Mouse (Mus musculus): Measurements from ENCODE around the gene Apoa1.
A peak's percentile ranks its signal among the peaks of the same experiment; 100 is the strongest.

The Apoa1 gene

DNA sequence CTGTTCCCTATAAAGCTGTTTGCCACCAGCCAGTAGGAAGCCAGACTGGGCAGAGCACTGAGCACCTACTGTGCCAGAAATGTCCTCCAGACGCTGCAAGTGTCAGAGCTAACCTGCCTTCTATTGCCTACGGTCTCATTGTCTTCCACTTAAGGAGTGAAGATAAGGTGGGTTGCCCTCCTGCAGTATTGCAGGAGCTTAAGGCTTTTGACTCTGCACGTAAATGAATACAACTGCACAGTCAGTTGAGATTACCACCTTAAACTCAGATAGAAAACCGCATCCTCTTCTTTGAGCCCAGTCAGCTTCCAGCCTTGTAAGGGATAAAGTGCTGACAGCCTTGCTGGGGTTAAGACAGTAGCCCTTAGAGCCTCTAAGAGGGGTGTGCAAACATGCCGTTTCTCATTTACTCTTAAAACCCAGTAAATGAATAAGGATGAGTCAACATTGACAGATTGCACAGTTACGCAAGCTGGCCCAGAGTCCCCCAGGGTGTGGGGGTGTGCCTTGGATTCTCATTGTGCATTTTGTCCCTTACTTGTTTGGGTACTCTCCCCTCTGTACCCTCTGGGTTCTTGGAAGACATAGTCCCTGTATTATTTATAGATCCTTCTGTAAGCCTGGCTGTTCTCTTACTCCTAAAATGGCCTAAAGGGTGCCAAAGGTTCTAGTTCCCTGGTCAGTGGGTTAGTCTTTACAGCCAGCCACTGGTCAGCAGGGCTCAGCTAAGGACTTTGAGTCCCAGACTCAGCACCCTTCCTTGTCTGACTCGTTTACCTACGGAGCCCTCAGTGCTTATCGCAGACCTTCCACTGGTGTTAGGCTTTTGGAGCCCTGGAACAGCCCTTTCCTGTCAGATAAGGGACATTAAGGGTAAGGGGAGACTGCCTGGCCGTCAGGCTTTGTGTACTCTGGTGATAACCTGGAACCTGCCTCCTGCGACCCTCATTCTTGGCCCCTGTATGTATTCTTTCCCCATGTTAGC lies 12.8 kb upstream of the Apoa1 start:
- peak; percentile 70; the same call in 1 of the 2 replicates for ATAC-seq (ENCODE audit: low TSS enrichment)

DNA sequence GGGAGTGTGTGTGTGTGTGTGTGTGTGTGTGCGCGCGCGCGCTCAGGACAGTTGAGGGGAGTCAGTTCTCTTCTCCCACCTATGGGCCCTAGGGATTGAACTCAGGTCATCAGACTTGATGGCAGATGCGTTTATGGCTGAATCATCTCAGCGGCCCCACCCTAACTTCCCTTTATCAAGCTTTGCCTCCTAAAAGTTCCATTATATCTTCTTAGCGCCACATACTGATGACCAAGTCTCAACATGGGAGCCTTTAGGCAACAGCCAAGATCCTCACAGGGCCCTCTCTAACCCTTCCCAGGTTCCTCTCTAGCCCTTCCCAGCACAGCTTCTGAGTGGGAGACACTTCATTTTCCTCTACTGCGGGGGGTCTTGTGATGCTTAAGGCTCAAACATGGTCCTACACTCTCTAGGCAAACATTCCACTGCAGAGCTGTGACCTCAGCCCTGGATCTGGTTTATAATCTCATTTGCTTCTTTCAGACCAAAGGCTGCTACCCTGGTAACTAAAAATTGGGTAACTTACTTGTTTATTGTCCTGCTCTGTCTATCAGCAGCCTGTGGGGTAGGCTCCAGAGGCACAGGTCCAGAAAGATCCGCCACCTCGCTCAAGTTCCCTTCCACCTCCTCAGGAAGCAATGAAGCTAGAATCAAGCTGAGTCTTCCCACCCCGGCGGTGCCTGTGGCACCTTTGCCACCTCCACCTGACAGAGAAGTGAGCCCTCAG lies 11.5 kb upstream of the Apoa1 start:
- no peak for ATAC-seq (ENCODE audit: low TSS enrichment)

DNA sequence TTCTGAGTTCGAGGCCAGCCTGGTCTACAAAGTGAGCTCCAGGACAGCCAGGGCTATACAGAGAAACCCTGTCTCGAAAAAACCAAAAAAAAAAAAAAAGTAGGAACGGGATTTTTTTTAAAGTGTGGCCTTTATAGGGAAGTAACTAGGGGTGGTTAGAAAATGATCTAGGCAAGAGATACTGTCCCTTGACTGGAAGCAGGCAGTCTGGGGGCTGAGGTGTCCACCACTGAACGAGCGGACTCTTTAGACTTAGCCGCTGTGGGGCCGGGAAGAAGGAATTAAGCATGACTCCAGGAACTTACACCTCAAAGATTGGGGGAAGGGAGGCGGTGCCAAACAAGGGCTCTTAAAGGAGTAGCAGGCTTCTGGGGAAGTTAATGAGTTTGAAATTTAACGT lies 10.2 kb upstream of the Apoa1 start:
- ATAC-seq (ENCODE audit: low TSS enrichment), result no peak

DNA sequence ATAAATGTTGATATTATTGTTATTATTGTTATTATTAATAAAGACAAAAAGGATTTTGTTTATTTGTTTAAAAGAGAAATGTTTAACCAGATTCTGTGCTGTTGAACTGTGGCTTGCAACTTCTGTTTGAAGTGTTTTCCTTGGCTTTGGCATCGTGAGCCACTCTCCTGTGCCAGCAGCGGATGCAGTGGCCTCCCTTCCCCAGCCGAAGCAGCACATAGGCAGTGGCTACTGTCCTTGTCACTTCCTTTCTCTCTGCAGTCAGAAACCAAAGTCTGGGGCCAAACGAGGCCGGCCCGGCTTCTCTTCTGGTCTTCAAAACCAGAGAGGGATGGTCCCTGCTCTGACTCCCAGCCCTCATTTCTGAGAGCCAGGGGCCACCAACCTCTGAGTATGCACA lies 5.3 kb upstream of the Apoa1 start:
- ATAC-seq (ENCODE audit: low TSS enrichment), result no peak

DNA sequence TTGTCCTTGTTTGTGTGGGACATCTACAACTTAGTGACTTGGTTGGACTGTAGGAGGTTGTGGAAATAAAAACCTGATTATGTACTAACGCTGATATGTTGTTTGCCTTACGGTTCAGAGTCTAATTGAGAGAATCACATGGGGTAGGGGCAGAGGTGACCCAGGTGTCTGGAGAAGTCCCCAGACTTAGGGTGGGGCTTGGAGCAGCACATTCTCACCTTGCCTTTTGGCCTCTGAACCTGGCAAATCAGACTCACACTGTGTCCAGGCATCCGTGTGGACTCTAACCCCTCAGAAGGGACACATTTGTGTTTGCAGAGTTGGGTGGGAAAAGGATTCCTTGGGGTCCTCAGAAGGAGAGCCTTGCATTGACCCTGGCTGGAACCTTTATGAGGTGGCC lies 4.3 kb upstream of the Apoa1 start:
- ATAC-seq (ENCODE audit: low TSS enrichment), result no peak

DNA sequence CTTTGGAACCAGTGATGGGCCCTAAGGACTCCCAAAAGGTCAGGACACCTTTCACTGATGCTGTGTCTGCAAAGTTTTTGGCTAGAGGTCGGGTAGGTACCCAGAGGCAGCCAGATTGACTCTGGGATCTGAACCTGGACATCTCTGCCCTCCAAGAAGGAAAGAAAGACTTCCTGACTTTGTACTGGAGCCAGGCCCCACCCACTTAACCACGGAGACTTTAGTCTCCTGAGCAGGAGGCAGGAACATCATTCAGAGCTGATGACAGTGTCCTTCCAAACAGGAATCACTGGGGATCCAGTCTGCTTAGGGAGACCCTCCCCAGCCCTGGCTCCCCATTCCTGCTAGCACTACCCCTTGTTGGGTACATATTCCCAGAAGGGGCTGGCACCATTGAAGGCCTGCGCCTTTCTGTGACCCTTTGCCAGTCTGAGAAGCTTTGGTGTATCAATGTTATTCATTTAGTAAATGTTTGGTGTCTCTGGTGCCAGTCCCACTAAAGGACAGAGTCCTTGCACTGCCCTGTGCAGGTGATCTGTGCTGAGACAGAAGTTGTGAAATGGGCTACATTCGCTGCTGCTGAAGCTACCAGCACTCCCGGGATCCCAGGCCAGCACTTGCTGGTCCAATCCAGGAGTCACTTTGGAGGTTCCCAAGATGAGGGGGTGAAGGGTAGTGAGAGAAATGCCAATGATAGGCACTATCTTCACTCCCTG lies 3.3 kb upstream of the Apoa1 start:
- ATAC-seq (ENCODE audit: low TSS enrichment), result no peak

DNA sequence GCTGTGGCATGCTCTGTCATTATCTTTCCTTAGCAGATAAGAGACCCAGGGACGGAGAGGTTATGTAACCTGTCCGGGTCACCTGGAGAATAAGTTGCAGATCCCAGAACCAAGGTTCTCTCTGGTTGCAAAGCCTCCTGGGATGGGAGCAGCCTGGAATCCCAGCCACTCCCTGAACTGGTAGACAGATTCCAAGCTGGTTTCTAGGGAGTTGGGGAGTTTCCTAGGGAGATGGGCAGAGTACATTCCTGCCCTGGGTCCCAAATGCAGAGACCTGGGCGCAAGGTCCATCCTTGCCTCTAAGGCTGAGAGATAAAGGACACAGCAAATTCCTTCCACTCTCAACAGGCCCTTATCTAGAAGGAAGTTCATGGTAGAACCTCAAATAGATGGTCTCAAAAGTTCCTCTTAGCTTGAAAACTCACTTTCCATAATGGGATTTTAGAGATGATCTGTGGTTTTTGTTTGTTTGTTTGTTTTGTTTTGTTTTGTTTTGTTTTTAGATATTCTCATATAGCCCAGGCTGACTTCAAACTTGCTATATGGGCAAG lies 1.2 kb upstream of the Apoa1 start:
- ATAC-seq (ENCODE audit: low TSS enrichment), result no peak

DNA sequence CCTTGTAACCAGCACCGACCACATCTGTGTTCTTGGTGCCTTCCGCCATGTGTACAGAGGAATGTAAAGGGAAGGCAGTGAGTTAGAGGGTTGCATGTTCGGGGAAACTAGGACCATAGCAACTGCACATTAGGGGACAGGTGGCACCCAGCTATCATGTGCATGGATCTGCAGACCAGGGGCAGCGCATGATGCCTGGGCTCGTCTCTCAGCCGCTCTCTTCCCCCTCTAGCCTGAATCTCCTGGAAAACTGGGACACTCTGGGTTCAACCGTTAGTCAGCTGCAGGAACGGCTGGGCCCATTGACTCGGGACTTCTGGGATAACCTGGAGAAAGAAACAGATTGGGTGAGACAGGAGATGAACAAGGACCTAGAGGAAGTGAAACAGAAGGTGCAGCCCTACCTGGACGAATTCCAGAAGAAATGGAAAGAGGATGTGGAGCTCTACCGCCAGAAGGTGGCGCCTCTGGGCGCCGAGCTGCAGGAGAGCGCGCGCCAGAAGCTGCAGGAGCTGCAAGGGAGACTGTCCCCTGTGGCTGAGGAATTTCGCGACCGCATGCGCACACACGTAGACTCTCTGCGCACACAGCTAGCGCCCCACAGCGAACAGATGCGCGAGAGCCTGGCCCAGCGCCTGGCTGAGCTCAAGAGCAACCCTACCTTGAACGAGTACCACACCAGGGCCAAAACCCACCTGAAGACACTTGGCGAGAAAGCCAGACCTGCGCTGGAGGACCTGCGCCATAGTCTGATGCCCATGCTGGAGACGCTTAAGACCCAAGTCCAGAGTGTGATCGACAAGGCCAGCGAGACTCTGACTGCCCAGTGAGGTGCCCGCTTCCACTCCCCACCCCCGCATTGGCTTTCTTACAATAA lies 1.4 kb downstream of the Apoa1 start:
- peak; percentile 96 for ATAC-seq (ENCODE audit: low TSS enrichment)

DNA sequence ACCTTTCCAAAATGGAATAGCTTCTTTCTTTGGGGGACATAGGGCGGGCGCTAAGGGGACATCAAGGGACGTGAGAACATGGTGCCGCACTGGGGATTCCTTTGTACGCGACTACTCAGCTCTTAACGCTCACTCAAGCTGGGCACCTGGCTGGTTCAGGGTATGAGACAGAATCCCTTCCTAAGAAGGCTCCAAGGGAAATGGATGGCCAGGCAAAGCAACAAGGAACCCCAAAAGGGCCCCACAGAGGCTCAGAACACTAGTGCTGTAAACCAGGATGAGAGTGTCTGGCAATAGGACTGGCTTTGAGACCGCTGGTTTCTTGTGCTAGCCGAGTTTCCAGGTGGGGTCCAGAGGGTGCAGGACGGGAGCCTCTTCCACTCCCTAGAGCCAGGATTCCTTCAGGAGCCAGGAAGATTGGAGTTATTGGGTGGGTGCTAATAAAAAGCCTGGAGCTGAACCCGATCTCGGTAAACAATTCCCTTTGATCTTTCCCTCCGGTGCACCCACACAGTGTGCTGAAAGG lies 2.1 kb downstream of the Apoa1 start:
- ATAC-seq (ENCODE audit: low TSS enrichment), result peak; percentile 38

DNA sequence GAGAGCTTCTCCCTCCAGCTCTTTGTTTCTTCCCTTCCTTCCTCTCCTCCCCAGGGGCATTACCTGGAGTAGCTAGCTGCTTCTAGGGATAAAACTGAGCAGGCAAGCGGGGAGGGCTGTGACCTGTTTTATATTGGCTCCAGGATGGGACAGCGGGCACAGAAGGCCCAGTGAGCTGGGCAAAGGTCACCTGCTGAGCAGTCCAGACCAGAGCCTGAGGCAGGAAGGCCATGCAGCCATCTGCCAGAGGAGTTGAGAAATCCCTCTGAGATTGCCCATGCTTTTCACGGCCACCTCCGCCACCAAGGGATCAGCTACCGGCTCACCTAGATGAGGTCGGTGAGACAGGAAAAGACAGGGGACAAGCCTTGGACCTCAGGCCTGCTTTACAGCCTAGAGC lies 6.8 kb downstream of the Apoa1 start:
- no peak for ATAC-seq (ENCODE audit: low TSS enrichment)

DNA sequence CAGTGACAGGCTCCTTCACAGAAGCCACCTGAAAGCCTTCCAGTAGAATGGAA lies 7.0 kb downstream of the Apoa1 start, which contains the start of gene Apoc3:
Gene Apoc3 (minus strand): TSS at position 41 of the 53 bp plus-strand sequence.
- no peak for ATAC-seq (ENCODE audit: low TSS enrichment)

DNA sequence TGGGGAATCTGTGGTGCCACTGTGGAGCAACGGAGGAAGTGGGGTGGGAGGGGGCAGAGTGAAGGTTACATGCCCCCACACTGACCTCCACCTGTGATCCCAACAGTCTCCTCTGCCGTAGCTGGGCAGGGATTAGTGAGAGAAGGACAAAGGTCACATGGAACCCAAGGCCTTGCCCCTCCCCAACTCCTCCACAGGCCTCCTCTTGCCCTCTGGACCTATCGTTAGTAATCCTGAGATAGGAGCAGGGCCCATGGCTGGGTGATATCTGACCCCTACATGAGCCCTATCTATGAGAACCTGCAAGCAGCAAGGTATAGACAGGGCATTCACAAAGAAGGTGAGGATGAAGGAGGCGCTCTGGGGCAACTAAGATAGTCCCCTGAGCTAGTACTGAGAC lies 7.3 kb downstream of the Apoa1 start:
- no peak for ATAC-seq (ENCODE audit: low TSS enrichment)

DNA sequence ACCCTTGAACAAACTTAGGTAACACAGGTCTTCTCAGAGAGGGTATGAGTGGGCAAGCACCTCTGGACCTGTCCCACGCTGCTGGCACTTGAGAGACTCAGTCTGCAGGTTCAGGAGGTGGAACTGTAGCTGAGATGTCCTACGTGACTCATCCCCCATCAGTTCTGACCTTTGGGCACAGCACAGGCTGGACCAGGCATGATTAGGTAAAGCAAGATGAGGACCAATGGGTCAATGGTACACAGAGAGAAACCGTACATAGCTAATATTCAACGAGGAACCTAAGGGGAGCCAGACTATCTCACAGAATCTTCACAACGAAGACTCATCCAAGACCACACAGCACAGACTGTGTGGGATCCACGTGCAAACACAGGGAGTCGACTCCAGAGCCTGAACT lies 10.5 kb downstream of the Apoa1 start:
- ATAC-seq (ENCODE audit: low TSS enrichment), result no peak

DNA sequence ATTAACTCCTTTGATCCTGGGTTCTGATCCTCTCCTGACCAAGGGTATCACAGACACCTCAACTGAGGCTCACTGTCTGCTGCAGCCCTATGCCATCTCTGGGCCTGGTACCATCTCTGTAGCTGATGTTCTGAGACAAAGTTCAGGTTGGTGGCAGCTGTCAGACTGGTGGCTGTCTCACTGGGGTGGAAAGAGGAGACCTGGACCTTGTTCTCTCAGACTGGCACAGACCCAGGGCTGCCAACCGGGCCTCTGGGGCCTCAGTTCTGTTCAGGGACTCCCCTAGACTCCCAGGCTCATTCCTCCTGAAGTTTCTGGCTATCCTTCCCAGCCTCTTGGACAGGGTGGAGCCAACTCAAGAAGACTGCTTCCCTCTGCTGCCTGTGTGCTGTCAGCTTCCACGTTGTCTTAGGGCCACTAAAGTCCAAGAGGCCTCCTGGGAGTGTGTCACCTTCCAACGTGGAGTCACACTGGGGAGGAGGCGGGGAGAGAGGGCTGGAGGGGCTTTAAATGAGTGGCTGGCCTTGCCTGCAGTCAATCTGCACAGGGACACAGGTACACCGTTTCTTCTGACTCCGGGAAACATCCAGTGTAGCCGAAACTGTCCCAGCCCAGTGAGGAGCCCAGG lies 12.3 kb downstream of the Apoa1 start, which contains the start of gene Apoa4:
Gene Apoa4 (plus strand): TSS at position 171 of the 628 bp plus-strand sequence.
- ATAC-seq (ENCODE audit: low TSS enrichment), result no peak

DNA sequence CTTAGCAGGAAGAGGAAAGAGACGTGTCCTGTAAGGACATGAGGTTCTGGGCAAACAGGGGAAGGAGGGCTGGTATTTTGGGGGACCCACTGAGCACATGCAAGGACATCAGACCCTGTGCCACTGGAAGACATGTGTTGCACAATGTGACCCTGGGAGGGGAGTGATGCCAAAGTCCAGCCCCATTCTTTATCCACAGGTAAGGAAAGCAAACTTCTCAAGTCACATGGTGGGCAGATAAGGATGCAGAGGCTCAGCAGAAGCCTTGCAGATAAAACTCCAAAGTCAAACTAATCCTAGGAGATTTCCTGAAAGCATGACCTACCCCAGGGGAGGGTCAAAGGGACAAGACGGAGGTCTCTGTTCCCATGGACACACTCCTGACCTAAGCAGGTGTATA lies 13.4 kb downstream of the Apoa1 start:
- ATAC-seq (ENCODE audit: low TSS enrichment), result no peak

DNA sequence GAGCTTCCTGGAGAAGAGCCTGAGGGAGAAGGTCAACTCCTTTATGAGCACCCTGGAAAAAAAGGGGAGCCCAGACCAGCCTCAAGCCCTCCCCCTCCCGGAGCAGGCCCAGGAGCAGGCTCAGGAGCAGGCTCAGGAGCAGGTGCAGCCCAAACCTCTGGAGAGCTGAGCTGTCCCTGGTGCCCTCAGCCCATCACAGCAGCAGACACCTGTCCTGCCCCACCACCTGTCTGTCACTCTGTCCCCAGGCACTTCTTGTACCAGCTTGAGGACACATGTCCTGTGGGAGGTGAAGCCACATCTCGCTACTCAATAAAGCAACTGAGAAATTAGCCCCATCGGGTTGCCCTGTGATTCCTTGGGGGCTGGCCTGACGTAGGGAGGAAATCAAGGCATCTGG lies 14.7 kb downstream of the Apoa1 start:
- no peak for ATAC-seq (ENCODE audit: low TSS enrichment)

DNA sequence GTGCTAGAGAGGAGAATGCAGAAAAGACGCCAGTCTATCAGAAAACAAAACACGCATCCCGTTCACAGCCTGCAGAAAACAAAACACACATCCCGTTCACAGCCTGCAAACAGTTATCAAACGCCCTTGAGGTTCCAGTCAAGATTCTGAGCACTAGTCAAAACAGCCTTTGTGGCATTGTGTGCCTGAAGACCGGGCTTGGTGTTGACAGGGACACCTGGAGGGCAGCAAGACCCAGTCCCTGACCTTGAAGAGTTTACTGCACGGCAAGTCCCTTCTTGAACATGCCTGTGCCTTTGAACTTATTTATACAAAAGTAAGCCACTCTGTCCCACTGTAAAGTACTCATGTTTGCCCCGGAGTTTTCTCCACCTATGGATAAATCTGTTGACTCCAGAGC lies 15.2 kb downstream of the Apoa1 start:
- no peak for ATAC-seq (ENCODE audit: low TSS enrichment)

DNA sequence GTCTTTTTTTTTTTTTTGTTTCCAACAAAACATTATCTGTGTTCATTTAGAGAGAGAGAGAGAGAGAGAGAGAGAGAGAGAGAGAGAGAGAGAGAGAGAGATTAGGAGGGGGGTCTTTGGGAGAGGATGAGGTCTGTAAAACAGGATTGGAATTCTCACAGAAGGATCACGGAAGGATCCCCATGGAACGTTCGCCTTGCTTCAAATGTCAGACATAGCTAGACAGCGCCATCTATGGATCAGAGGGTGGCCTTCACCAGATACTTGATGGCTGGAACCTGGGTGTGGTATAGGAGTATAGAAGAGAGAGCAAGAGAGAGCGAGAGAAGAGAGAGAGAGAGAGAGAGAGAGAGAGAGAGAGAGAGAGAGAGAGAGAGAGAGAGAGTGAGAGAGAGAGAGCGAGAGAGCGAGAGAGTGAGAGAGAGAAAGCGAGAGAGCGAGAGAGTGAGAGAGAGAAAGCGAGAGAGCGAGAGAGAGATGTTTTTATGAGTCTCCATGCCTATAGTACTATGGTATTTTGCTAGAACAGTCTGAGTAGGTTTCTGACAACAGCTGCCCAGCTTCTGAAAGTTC lies 18.5 kb downstream of the Apoa1 start:
- peak; percentile 98 for ATAC-seq (ENCODE audit: low TSS enrichment)

DNA sequence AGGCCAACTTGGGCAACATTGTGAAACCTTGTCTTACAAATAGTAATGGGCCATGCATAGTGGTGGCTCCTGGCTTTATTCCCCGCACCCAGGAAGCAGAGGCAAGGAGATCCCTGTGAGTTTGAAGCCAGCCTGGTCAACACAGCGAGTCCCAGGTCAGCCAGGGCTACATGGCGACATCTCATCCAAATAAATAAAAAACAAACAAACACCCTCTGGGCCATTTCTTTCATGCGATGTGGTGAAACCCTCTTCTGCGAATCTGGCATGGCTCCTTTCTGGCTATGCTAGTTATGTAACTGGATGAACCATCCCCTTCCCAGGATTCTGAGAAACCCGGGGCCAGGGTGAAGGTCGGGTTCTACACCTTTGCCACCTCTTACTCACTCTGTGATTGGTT lies 27.8 kb downstream of the Apoa1 start:
- no peak for ATAC-seq (ENCODE audit: low TSS enrichment)

DNA sequence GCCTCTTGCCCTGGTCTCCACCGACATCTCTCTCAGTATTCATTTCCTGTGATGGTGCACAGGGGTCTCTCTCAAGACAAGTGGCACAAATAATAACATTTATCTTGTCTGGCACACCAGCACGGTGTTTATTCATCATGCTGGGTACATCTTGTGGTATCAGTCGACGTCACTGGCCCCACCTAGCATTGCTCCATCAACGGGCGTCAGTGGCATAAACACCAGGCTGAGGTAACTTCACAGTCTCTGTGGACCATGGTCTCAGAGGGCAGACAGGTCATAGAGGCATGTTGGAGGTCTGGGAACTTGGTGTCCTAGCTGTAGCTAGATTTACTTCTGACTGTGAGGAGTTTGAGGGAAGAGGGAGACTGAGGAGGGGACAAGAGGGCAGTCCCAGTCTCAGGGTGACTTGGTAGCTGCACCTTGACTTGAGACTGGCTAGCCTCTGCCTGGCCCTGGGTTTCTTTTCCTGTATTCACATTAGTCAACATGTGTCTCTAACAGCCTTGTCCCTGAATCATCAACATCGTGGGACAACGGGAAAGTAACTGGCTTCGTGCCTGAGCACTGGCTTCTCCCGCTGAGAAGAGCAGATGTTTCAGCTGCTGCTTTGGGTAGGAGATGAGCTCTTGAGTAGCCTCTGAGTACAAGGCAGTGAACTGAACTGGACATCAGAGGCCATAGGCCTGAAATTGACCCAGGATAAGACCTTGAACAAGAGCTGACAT lies 28.4 kb downstream of the Apoa1 start:
- ATAC-seq (ENCODE audit: low TSS enrichment), result no peak
